Mouse (Mus musculus) heart, postnatal 14 days (tissue): ENCODE data around the gene Endou. TPM values are rescaled to one million over a fixed set of nuclear protein-coding genes. Genes with fewer than 3 reads are reported as not detected.
A peak's percentile ranks its signal among the peaks of the same experiment; 100 is the strongest.

ENCODE experiments used
- DNase-seq, 2 experiments: peaks; one replicate each; pipeline ENCODE4 v3.0.0; 2021 to 2022
- intact Hi-C: fragments of 180-260 bp; cut with DNase I; formaldehyde crosslinking; loops from one replicate; pipeline ENCODE4 v1.15.1; 2025
- total RNA-seq, 2 experiments: library from RNA; stranded (reverse); gene quantifications; 2 replicates each; pipeline ENCODE4 v1.2.3; 2021

The Endou gene
- total RNA-seq, 2 experiments from 2014 or later = 1.8 to 4.9 TPM

DNA sequence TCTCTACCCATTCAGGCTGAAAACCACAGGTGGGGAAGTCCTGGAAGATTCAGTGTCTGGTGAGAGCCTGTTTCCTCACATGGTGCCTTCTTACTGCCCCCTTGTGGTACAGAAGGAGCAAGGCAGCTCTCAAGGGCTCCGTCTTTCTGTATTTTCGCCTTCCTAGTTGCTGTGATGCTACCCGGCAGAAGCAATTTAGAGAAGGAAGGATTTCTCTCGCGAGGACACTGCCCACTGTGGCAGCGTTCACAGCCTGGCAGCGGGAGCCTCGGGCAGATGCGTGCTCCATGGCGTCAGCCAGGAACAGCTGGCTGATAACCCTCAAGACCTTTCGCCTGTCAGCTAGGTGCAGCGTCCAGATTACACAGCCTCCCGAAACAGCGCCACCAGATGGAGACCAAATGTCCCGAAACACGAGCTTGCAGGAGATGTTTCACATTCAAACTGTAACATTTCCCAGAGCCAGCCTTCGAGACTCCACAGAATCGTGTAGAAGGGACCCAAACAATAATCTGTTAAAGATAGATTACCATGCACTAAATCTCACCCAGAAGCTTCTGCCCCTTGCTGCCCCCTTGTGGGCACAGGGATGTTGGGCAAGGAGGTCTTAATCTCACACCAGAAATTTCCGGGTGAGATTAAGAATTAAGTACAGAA lies 67.3 kb downstream of the Endou start:
- DNase-seq = peak; percentile 77 to 81
- intact Hi-C loops = loop anchor here (2.0 to 5.0 kb wide), 3 partner anchors 62 to 427 kb away; no protein-coding TSS in a partner anchor

Other genes starting within 250 kb of the Endou start
- 10 to 100 TPM; 11.5 to 12.4 TPM for gene Rpap3, start 25.5 kb downstream of the Endou start, total RNA-seq
- 10 to 100 TPM; 32.7 to 34.3 TPM for gene Rapgef3, start 36.6 kb upstream of the Endou start, total RNA-seq
- 10 to 100 TPM; 78.3 to 78.9 TPM for gene Slc48a1, start 47.2 kb upstream of the Endou start, total RNA-seq
- 10 to 100 TPM; 45.9 to 52.5 TPM for gene Hdac7, start 113.2 kb upstream of the Endou start, total RNA-seq
- 1 to 10 TPM; 1.3 to 1.9 TPM for gene Vdr, start 179.3 kb upstream of the Endou start, total RNA-seq
- gene Tmem106c, start 232.9 kb upstream of the Endou start, total RNA-seq = 10 to 100 TPM; 12.4 to 12.7 TPM